Mouse (Mus musculus) MEL (cell line): ENCODE measurements around the gene Cox4i1. TPM values are rescaled to one million over a fixed set of nuclear protein-coding genes. Genes with fewer than 3 reads are reported as not detected.

Experiments
- DNase-seq: peaks from one replicate; pipeline ENCODE4 v3.0.0; 2011; ENCODE audit warnings: low read depth, low spot score
- H3K27ac ChIP-seq: 2 replicates; pipeline ENCODE4 v1.5.1; 2012; ENCODE audit warnings: low read depth, mild to moderate bottlenecking, control low read depth, low read length, moderate library complexity; ENCODE audit not compliant: control insufficient read depth
- H3K27me3 ChIP-seq, 2 experiments: fragments of 150-350 bp in 1 of 2; sonication (generic) in 1 of 2; 2 replicates each; pipeline ENCODE4 v1.6.1; 2012; ENCODE audit warnings: low read length in 2 of 2, mild to moderate bottlenecking in 2 of 2, improper control_type of control experiment in 1 of 2, moderate library complexity in 1 of 2; ENCODE audit not compliant: insufficient read depth in 2 of 2, control insufficient read depth in 1 of 2
- H3K36me3 ChIP-seq, 2 experiments: 2 replicates each; pipeline ENCODE4 v1.6.1; 2012 to 2014; ENCODE audit warnings: low read length in 2 of 2, improper control_type of control experiment in 1 of 2, inconsistent platforms in 1 of 2, mild to moderate bottlenecking in 1 of 2; ENCODE audit not compliant: insufficient read depth in 2 of 2, control insufficient read depth in 1 of 2
- H3K4me1 ChIP-seq, 2 experiments: fragments of 150-350 bp in 1 of 2; sonication (generic) in 1 of 2; 2 replicates each; pipeline ENCODE4 v1.6.1; 2012; ENCODE audit warnings: low read length in 2 of 2, improper control_type of control experiment in 1 of 2, mild to moderate bottlenecking in 1 of 2; ENCODE audit not compliant: insufficient read depth in 2 of 2, control insufficient read depth in 1 of 2
- H3K4me3 ChIP-seq, 2 experiments: fragments of 150-350 bp in 1 of 2; sonication (generic) in 1 of 2; 2 replicates each; pipeline ENCODE4 v1.5.1; 2012; ENCODE audit warnings: low read depth in 2 of 2, low read length in 2 of 2, mild to moderate bottlenecking in 2 of 2, moderate library complexity in 2 of 2, control low read depth in 1 of 2, improper control_type of control experiment in 1 of 2; ENCODE audit not compliant: control insufficient read depth in 1 of 2, insufficient read depth in 1 of 2
- H3K79me2 ChIP-seq: 2 replicates; pipeline ENCODE4 v1.6.1; 2012; ENCODE audit warnings: mild to moderate bottlenecking, low read length, moderate library complexity; ENCODE audit not compliant: control insufficient read depth, poor library complexity, insufficient read depth
- H3K9ac ChIP-seq: 2 replicates; pipeline ENCODE4 v1.6.1; 2012; ENCODE audit warnings: low read depth, mild to moderate bottlenecking, control low read depth, low read length, moderate library complexity; ENCODE audit not compliant: control insufficient read depth, poor library complexity, severe bottlenecking
- H3K9me3 ChIP-seq: fragments of 150-350 bp; sonication (generic); replicated peaks from 2 replicates; pipeline ENCODE4 v1.6.1; 2012; ENCODE audit warnings: mild to moderate bottlenecking, low read length, improper control_type of control experiment, moderate library complexity; ENCODE audit not compliant: insufficient read depth
- BHLHE40 ChIP-seq: IDR thresholded peaks from 2 replicates; pipeline ENCODE4 v1.6.1; 2012; ENCODE audit warnings: low read depth, mild to moderate bottlenecking, inconsistent platforms, low read length, improper control_type of control experiment, borderline replicate concordance
- CHD2 ChIP-seq: IDR thresholded peaks from 2 replicates; pipeline ENCODE4 v1.6.1; 2011; ENCODE audit warnings: low read length, improper control_type of control experiment
- E2F4 ChIP-seq: IDR thresholded peaks from 2 replicates; pipeline ENCODE4 v1.6.1; 2011; ENCODE audit warnings: low read depth, low read length, improper control_type of control experiment, borderline replicate concordance
- ETS1 ChIP-seq: IDR thresholded peaks from 2 replicates; pipeline ENCODE4 v1.6.1; 2012; ENCODE audit warnings: low read depth, mild to moderate bottlenecking, inconsistent platforms, low read length, improper control_type of control experiment, moderate library complexity
- GATA1 ChIP-seq: IDR thresholded peaks from 2 replicates; pipeline ENCODE4 v1.6.1; 2011; ENCODE audit warnings: low read depth, low read length, improper control_type of control experiment
- HCFC1 ChIP-seq: IDR thresholded peaks from 2 replicates; pipeline ENCODE4 v1.6.1; 2012; ENCODE audit warnings: low read depth, mild to moderate bottlenecking, inconsistent platforms, low read length, improper control_type of control experiment, moderate library complexity
- JUND ChIP-seq: IDR thresholded peaks from 2 replicates; pipeline ENCODE4 v1.6.1; 2011; ENCODE audit warnings: low read depth, mild to moderate bottlenecking, improper control_type of control experiment, low read length
- KAT2A ChIP-seq: conservative IDR thresholded peaks from 2 replicates; pipeline ENCODE4 v1.6.1; 2012; ENCODE audit warnings: low read depth, low read length, improper control_type of control experiment, inconsistent platforms
- MAFK ChIP-seq: IDR thresholded peaks from 2 replicates; pipeline ENCODE4 v1.6.1; 2011; ENCODE audit warnings: low read depth, mild to moderate bottlenecking, low read length, improper control_type of control experiment, borderline replicate concordance
- MAX ChIP-seq: IDR thresholded peaks from 2 replicates; pipeline ENCODE4 v1.6.1; 2011; ENCODE audit warnings: low read length, improper control_type of control experiment
- MAZ ChIP-seq: IDR thresholded peaks from 2 replicates; pipeline ENCODE4 v1.6.1; 2012; ENCODE audit warnings: low read depth, mild to moderate bottlenecking, inconsistent platforms, low read length, improper control_type of control experiment
- MYC ChIP-seq: IDR thresholded peaks from 2 replicates; pipeline ENCODE4 v1.6.1; 2011; ENCODE audit warnings: low read depth, mild to moderate bottlenecking, low read length, improper control_type of control experiment, moderate library complexity
- NELFE ChIP-seq: IDR thresholded peaks from 2 replicates; pipeline ENCODE4 v1.6.1; 2011; ENCODE audit warnings: low read depth, low read length, improper control_type of control experiment
- NRF1 ChIP-seq: IDR thresholded peaks from 2 replicates; pipeline ENCODE4 v1.6.1; 2014; ENCODE audit warnings: low read depth, mild to moderate bottlenecking, inconsistent platforms, low read length, improper control_type of control experiment, moderate library complexity; ENCODE audit not compliant: poor library complexity, insufficient read depth, severe bottlenecking
- POLR2AphosphoS2 ChIP-seq: IDR thresholded peaks from 2 replicates; pipeline ENCODE4 v1.6.1; 2011; ENCODE audit warnings: low read length, improper control_type of control experiment
- POLR2AphosphoS5 ChIP-seq: IDR thresholded peaks from 2 replicates; pipeline ENCODE4 v1.6.1; 2012; ENCODE audit warnings: low read depth, borderline replicate concordance, mild to moderate bottlenecking, inconsistent platforms, low read length, moderate library complexity, mixed read lengths
- RAD21 ChIP-seq: IDR thresholded peaks from 2 replicates; pipeline ENCODE4 v1.6.1; 2011; ENCODE audit warnings: mild to moderate bottlenecking, low read depth, low read length, improper control_type of control experiment
- RCOR1 ChIP-seq: IDR thresholded peaks from 2 replicates; pipeline ENCODE4 v1.6.1; 2012; ENCODE audit warnings: low read depth, mild to moderate bottlenecking, inconsistent platforms, low read length, improper control_type of control experiment
- SIN3A ChIP-seq: IDR thresholded peaks from 2 replicates; pipeline ENCODE4 v1.6.1; 2012; ENCODE audit warnings: low read length, improper control_type of control experiment, inconsistent platforms
- TAL1 ChIP-seq: IDR thresholded peaks from 2 replicates; pipeline ENCODE4 v1.6.1; 2012; ENCODE audit warnings: mild to moderate bottlenecking, inconsistent platforms, low read length, moderate library complexity, mixed read lengths
- TCF12 ChIP-seq: IDR thresholded peaks from 2 replicates; pipeline ENCODE4 v1.6.1; 2014; ENCODE audit warnings: low read depth, mild to moderate bottlenecking, inconsistent platforms, low read length, improper control_type of control experiment, moderate library complexity
- UBTF ChIP-seq: IDR thresholded peaks from 2 replicates; pipeline ENCODE4 v1.6.1; 2012; ENCODE audit warnings: low read depth, mild to moderate bottlenecking, inconsistent platforms, low read length, improper control_type of control experiment, moderate library complexity, borderline replicate concordance; ENCODE audit not compliant: insufficient read depth
- USF1 ChIP-seq: IDR thresholded peaks from 2 replicates; pipeline ENCODE4 v1.6.1; 2014; ENCODE audit warnings: low read depth, mild to moderate bottlenecking, inconsistent platforms, low read length, improper control_type of control experiment, moderate library complexity
- USF2 ChIP-seq, 2 experiments: IDR thresholded peaks; 2 replicates each; pipeline ENCODE4 v1.6.1; 2011 to 2012; ENCODE audit warnings: improper control_type of control experiment in 2 of 2, low read length in 2 of 2, borderline replicate concordance in 1 of 2, inconsistent platforms in 1 of 2, low read depth in 1 of 2, mild to moderate bottlenecking in 1 of 2; ENCODE audit not compliant: insufficient read depth in 1 of 2
- ZMIZ1 ChIP-seq: IDR thresholded peaks from 2 replicates; pipeline ENCODE4 v1.6.1; 2012; ENCODE audit warnings: low read depth, mild to moderate bottlenecking, inconsistent platforms, low read length, improper control_type of control experiment, moderate library complexity
- polyA plus RNA-seq, 2 experiments: library from polyadenylated mRNA; stranded (reverse) in 1 of 2; unstranded in 1 of 2; fragments of >175 nt in 1 of 2; fragments of >200 nt in 1 of 2; gene quantifications; 2 replicates each; pipeline versions ENCODE4 v1.2.1 to v1.2.4; 2012; ENCODE audit warnings: low replicate concordance in 2 of 2, low read depth in 1 of 2; ENCODE audit not compliant: insufficient read length in 2 of 2, insufficient read depth in 1 of 2, missing spikeins in 1 of 2
- total RNA-seq: library from RNA; depleted of rRNA; stranded (reverse); fragments of 300-350 nt; gene quantifications from 2 replicates; pipeline ENCODE4 v1.2.3, GENCODE M21; 2012

Gene Cox4i1
- total and polyA plus RNA-seq, 3 experiments: 1,011 to 2,173 (median 1,431) TPM

- H3K4me1 ChIP-seq: no peaks in the 10 kb centered on the region
These were observed 37.1 kb downstream of the Cox4i1 start for GRCm38 (mm10) chr8:120705163-120705562.

GRCm38 (mm10) chr8:120706193-120706592, 38.2 kb downstream of the Cox4i1 start:
- no peaks in the 10 kb centered on the region for H3K36me3 ChIP-seq
- H3K27me3 ChIP-seq: no peaks in the 10 kb centered on the region
- H3K4me1 ChIP-seq: no peaks in the 10 kb centered on the region
- H3K9ac ChIP-seq: no peak overlapping the region
- no peak overlapping the region for H3K4me3 ChIP-seq
- no peak overlapping the region for H3K27ac ChIP-seq
- H3K9me3 ChIP-seq: no peaks in the 10 kb centered on the region
- H3K79me2 ChIP-seq: no peaks in the 10 kb centered on the region
- no peak for TF ChIP-seq MAZ
- TF ChIP-seq UBTF: no peak
- no peak for TF ChIP-seq POLR2AphosphoS5
- TF ChIP-seq RAD21: no peak
- no peak for TF ChIP-seq ZMIZ1
- no peak for TF ChIP-seq ETS1
- TF ChIP-seq HCFC1: no peak
- TF ChIP-seq NRF1: no peak
- no peak for TF ChIP-seq POLR2AphosphoS2
- no peak for TF ChIP-seq RCOR1
- TF ChIP-seq SIN3A: no peak
- no peak for TF ChIP-seq CHD2
- no peak for TF ChIP-seq TAL1
- TF ChIP-seq MYC: no peak
- no peak for TF ChIP-seq MAX
- no peak for TF ChIP-seq USF2 (IDR thresholded peaks at IDR 0.05; ENCODE audit: borderline replicate concordance in 1 of 2, insufficient read depth in 1 of 2, low read depth in 1 of 2, low read length in 2 of 2)
- no peak for TF ChIP-seq KAT2A
- no peak for TF ChIP-seq MAFK
- no peak for TF ChIP-seq TCF12
- TF ChIP-seq, all 39 proteins: peak for 0
- DNase-seq: no peak

More at GRCm38 (mm10) chr8:120705163-120705562, 37.1 kb downstream of the Cox4i1 start:
- Histone ChIP-seq H3K9ac (no peak overlapping the region), H3K27ac (no peak overlapping the region), H3K79me2 (no peaks in the 10 kb centered on the region), H3K36me3 (no peaks in the 10 kb centered on the region), H3K9me3 (no peaks in the 10 kb centered on the region), H3K27me3 (no peaks in the 10 kb centered on the region), H3K4me3 (no peak overlapping the region)
- no peak for DNase-seq
- TF ChIP-seq TAL1: no peak
- TF ChIP-seq ZMIZ1: no peak
- no peak for TF ChIP-seq BHLHE40
- TF ChIP-seq JUND: no peak
- TF ChIP-seq CHD2: no peak
- TF ChIP-seq MAX: no peak
- no peak for TF ChIP-seq GATA1
- no peak for TF ChIP-seq MAFK
- no peak for TF ChIP-seq NELFE
- TF ChIP-seq MAZ: no peak
- TF ChIP-seq E2F4: no peak
- TF ChIP-seq USF1: no peak
- no peak for TF ChIP-seq UBTF
- TF ChIP-seq TCF12: no peak
- TF ChIP-seq SIN3A: no peak
- no peak for TF ChIP-seq POLR2AphosphoS2
